Mouse (Mus musculus): Measurements from ENCODE around the gene Robo3. TPM values are rescaled to one million over a fixed set of nuclear protein-coding genes. Genes with fewer than 3 reads are reported as not detected.

The Robo3 gene
- polyA plus RNA-seq, 1 experiment, result 66.5 TPM

- TF ChIP-seq POLR2A (IDR thresholded peaks at IDR 0.05; ENCODE audit: extremely low read depth, insufficient read depth, low read length) (no peak), CTCF (IDR thresholded peaks at IDR 0.05; ENCODE audit: extremely low read depth, insufficient read depth, low read length) (no peak)
- Histone ChIP-seq H3K27ac (ENCODE audit: insufficient read depth, low read length) (no peak overlapping the region), H3K4me3 (ENCODE audit: insufficient read depth, low read length) (no peak overlapping the region), H3K4me1 (ENCODE audit: control insufficient read depth, insufficient read depth, low read length) (no peaks in the 10 kb centered on the region)
These were observed 23.2 kb downstream of the Robo3 start for GRCm38 (mm10) chr9:37409698-37410445.

GRCm38 (mm10) chr9:37407850-37408502 lies 25.1 kb downstream of the Robo3 start:
- H3K27ac ChIP-seq (ENCODE audit: insufficient read depth, low read length), result no peak overlapping the region
- TF ChIP-seq POLR2A (IDR thresholded peaks at IDR 0.05; ENCODE audit: extremely low read depth, insufficient read depth, low read length) (no peak), CTCF (IDR thresholded peaks at IDR 0.05; ENCODE audit: extremely low read depth, insufficient read depth, low read length) (0 out of 2 replicates have a peak, but pooled peaks have one; percentile 15)
- no peak overlapping the region for H3K4me3 ChIP-seq (ENCODE audit: insufficient read depth, low read length)
- no peaks in the 10 kb centered on the region for H3K4me1 ChIP-seq (ENCODE audit: control insufficient read depth, insufficient read depth, low read length)

GRCm38 (mm10) chr9:37406372-37406771 lies 26.7 kb downstream of the Robo3 start:
- TF ChIP-seq CTCF (IDR thresholded peaks at IDR 0.05; ENCODE audit: extremely low read depth, insufficient read depth, low read length) (peak; percentile 75), POLR2A (IDR thresholded peaks at IDR 0.05; ENCODE audit: extremely low read depth, insufficient read depth, low read length) (no peak)
- H3K4me3 ChIP-seq (ENCODE audit: insufficient read depth, low read length), result no peak overlapping the region
- H3K27ac ChIP-seq (ENCODE audit: insufficient read depth, low read length), result no peak overlapping the region

GRCm38 (mm10) chr9:37403011-37403410 lies 30.0 kb downstream of the Robo3 start:
- no peak for TF ChIP-seq CTCF (IDR thresholded peaks at IDR 0.05; ENCODE audit: extremely low read depth, insufficient read depth, low read length)
- TF ChIP-seq POLR2A (IDR thresholded peaks at IDR 0.05; ENCODE audit: extremely low read depth, insufficient read depth, low read length), result no peak
- H3K4me3 ChIP-seq (ENCODE audit: insufficient read depth, low read length), result peak overlapping the region; percentile 20
- no peak overlapping the region for H3K27ac ChIP-seq (ENCODE audit: insufficient read depth, low read length)
- H3K4me1 ChIP-seq (ENCODE audit: control insufficient read depth, insufficient read depth, low read length), result no peaks in the 10 kb centered on the region

More at GRCm38 (mm10) chr9:37406372-37406771, 26.7 kb downstream of the Robo3 start:
- no peaks in the 10 kb centered on the region for H3K4me1 ChIP-seq (ENCODE audit: control insufficient read depth, insufficient read depth, low read length)

- Histone ChIP-seq H3K4me1 (ENCODE audit: control insufficient read depth, insufficient read depth, low read length) (no peaks in the 10 kb centered on the region), H3K27ac (ENCODE audit: insufficient read depth, low read length) (no peak overlapping the region; the same call in 1 of the 2 replicates), H3K4me3 (ENCODE audit: insufficient read depth, low read length) (peak overlapping the region; percentile 20)
- no peak for TF ChIP-seq CTCF (IDR thresholded peaks at IDR 0.05; ENCODE audit: extremely low read depth, insufficient read depth, low read length)
These were observed 30.5 kb downstream of the Robo3 start for GRCm38 (mm10) chr9:37402501-37402900.

GRCm38 (mm10) chr9:37401802-37402201 lies 31.2 kb downstream of the Robo3 start, which contains the start of gene Robo4:
Robo4 (plus strand) TSS chr9:37401897.
- TF ChIP-seq CTCF (IDR thresholded peaks at IDR 0.05; ENCODE audit: extremely low read depth, insufficient read depth, low read length), result no peak
- TF ChIP-seq POLR2A (IDR thresholded peaks at IDR 0.05; ENCODE audit: extremely low read depth, insufficient read depth, low read length), result 0 out of 2 replicates have a peak, but pooled peaks have one; percentile 29
- peak within 1 kb of the TSS; percentile 20 for H3K4me3 ChIP-seq (ENCODE audit: insufficient read depth, low read length)
- peak within 1 kb of the TSS; percentile 80 for H3K27ac ChIP-seq (ENCODE audit: insufficient read depth, low read length)
- no peaks in the 10 kb centered on the region for H3K4me1 ChIP-seq (ENCODE audit: control insufficient read depth, insufficient read depth, low read length)

GRCm38 (mm10) chr9:37400585-37400984 lies 32.5 kb downstream of the Robo3 start:
- no peaks in the 10 kb centered on the region for H3K4me1 ChIP-seq (ENCODE audit: control insufficient read depth, insufficient read depth, low read length)
- H3K27ac ChIP-seq (ENCODE audit: insufficient read depth, low read length), result peak overlapping the region; percentile 80; the same call in 1 of the 2 replicates
- H3K4me3 ChIP-seq (ENCODE audit: insufficient read depth, low read length), result no peak overlapping the region
- TF ChIP-seq POLR2A (IDR thresholded peaks at IDR 0.05; ENCODE audit: extremely low read depth, insufficient read depth, low read length) (no peak), CTCF (IDR thresholded peaks at IDR 0.05; ENCODE audit: extremely low read depth, insufficient read depth, low read length) (no peak)

- Histone ChIP-seq H3K27ac (ENCODE audit: insufficient read depth, low read length) (no peak overlapping the region), H3K4me3 (ENCODE audit: insufficient read depth, low read length) (no peak overlapping the region), H3K4me1 (ENCODE audit: control insufficient read depth, insufficient read depth, low read length) (no peaks in the 10 kb centered on the region)
- TF ChIP-seq POLR2A (IDR thresholded peaks at IDR 0.05; ENCODE audit: extremely low read depth, insufficient read depth, low read length) (no peak), CTCF (IDR thresholded peaks at IDR 0.05; ENCODE audit: extremely low read depth, insufficient read depth, low read length) (no peak)
These were observed 39.4 kb downstream of the Robo3 start for GRCm38 (mm10) chr9:37393482-37394131.

- TF ChIP-seq POLR2A (IDR thresholded peaks at IDR 0.05; ENCODE audit: extremely low read depth, insufficient read depth, low read length) (no peak), CTCF (IDR thresholded peaks at IDR 0.05; ENCODE audit: extremely low read depth, insufficient read depth, low read length) (no peak)
- Histone ChIP-seq H3K27ac (ENCODE audit: insufficient read depth, low read length) (no peak overlapping the region), H3K4me1 (ENCODE audit: control insufficient read depth, insufficient read depth, low read length) (no peaks in the 10 kb centered on the region), H3K4me3 (ENCODE audit: insufficient read depth, low read length) (no peak overlapping the region)
These were observed 41.0 kb downstream of the Robo3 start for GRCm38 (mm10) chr9:37392071-37392470.

Data from cortical plate, adult 2 months (tissue).